Mouse (Mus musculus) erythroblast, embryonic 14.5 days (primary cell): ENCODE results near the gene Clptm1.

Experiments
- GATA1 ChIP-seq: IDR thresholded peaks from 2 replicates; pipeline ENCODE4 v1.6.1; 2012; ENCODE audit warnings: low read length, inconsistent platforms, mixed read lengths
- TAL1 ChIP-seq: IDR thresholded peaks from 3 replicates; pipeline ENCODE4 v1.6.1; 2012; ENCODE audit warnings: low read length, inconsistent platforms, mixed read lengths

- TF ChIP-seq TAL1 (no peak), GATA1 (no peak)
These were observed 20.5 kb upstream of the Clptm1 start for GRCm38 (mm10) chr7:19685374-19685773.
